Mouse (Mus musculus): ENCODE measurements around the gene Sccpdh. TPM values are rescaled to one million over a fixed set of nuclear protein-coding genes. Genes with fewer than 3 reads are reported as not detected.

Sccpdh gene
- polyA plus RNA-seq (2012; rRNA removed): 8.3 and 8.4 TPM in 2 replicates

DNA sequence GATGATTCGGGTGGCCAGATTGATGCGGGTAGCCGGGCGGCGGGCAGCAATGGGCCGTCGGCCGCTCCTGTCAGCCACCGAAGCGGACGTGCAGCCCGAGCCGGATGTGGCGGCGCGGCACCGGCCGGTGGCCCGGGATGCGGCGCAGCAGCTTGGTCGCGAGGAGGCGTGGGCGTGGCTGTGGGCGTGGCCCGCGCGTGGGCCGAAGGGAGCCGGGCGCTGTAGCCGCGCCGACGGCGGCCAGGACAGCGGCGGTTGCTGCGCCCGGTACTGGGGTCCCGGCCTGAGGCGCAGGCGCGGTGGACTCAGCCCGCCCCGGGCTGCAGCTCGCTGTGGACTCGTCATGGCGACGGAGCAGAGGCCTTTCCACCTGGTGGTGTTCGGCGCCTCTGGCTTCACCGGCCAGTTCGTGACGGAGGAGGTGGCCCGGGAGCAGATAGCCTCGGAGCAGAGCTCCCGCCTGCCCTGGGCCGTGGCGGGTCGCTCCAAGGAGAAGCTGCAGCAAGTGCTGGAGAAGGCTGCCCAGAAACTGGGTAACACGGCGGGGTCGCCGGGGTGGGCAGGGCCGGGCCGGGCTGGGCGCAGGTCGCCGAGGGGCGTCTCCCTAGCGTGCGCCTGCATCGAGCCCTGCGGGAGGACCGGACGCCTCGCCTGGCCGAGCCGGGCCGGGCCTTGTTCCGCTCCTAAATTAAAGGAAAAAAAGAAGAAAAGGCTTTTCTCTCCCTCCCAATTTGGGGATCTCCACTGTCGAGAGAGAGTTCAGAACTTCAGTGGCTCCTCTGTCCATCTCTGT, at the start of gene Sccpdh:
Gene Sccpdh (plus strand): TSS at position 198 of the 793 bp plus-strand sequence.
- 1% methylated on average over 84 of the region's 84 CpGs for WGBS
- peaks cover 6% of the 10 kb centered on the region; the same call in 1 of the 2 replicates for H3K4me1 ChIP-seq (ENCODE audit: control insufficient read depth, insufficient read depth, insufficient read length, low read length)
- TF ChIP-seq POLR2A (IDR thresholded peaks at IDR 0.05; ENCODE audit: low read depth, low read length) (peak; percentile 52; the same call in 1 of the 2 replicates), CTCF (IDR thresholded peaks at IDR 0.05; ENCODE audit: extremely low read depth, insufficient read length, insufficient replicate concordance, low read depth, low read length) (no peak)
- H3K27me3 ChIP-seq (ENCODE audit: control insufficient read depth, insufficient read depth, low read length): no peaks in the 10 kb centered on the region
- peak within 1 kb of the TSS; percentile 80 for H3K4me3 ChIP-seq (ENCODE audit: low read depth, low read length)
- peaks cover 3% of the 10 kb centered on the region; the same call in 1 of the 2 replicates for H3K36me3 ChIP-seq (ENCODE audit: control insufficient read depth, insufficient read depth, low read length)
- peak within 1 kb of the TSS; percentile 9; the same call in 1 of the 2 replicates for H3K27ac ChIP-seq (ENCODE audit: insufficient read depth, low read depth, low read length)

DNA sequence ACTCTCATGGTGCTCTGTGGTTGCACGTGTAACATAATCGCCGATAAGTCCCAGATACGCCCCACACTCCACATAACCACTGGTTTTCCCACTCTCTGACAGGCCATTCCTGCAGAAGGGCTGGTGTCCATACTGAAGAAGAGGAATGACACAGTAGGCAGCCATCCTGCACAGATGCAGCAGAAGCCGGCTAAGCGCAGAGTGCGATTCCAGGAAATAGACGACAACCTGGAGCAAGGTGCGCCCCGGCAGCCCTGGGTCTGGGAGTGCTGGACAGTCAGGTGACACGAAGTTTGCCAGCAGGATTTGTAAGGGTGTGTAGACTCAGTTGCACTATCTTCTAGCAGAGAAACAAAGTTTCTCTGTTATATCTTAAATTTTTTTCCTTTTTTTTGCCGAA, 45.3 kb upstream of the Sccpdh start:
- 88% methylated on average over 12 of the region's 12 CpGs for WGBS
- peaks cover 26% of the 10 kb centered on the region for H3K36me3 ChIP-seq (ENCODE audit: control insufficient read depth, insufficient read depth, low read length)
- no peak overlapping the region for H3K4me3 ChIP-seq (ENCODE audit: low read depth, low read length)
- no peak overlapping the region for H3K27ac ChIP-seq (ENCODE audit: insufficient read depth, low read depth, low read length)
- TF ChIP-seq POLR2A (IDR thresholded peaks at IDR 0.05; ENCODE audit: low read depth, low read length): no peak
- TF ChIP-seq CTCF (IDR thresholded peaks at IDR 0.05; ENCODE audit: extremely low read depth, insufficient read length, insufficient replicate concordance, low read depth, low read length): no peak
- H3K4me1 ChIP-seq (ENCODE audit: control insufficient read depth, insufficient read depth, insufficient read length, low read length): no peaks in the 10 kb centered on the region
- no peaks in the 10 kb centered on the region for H3K27me3 ChIP-seq (ENCODE audit: control insufficient read depth, insufficient read depth, low read length)

DNA sequence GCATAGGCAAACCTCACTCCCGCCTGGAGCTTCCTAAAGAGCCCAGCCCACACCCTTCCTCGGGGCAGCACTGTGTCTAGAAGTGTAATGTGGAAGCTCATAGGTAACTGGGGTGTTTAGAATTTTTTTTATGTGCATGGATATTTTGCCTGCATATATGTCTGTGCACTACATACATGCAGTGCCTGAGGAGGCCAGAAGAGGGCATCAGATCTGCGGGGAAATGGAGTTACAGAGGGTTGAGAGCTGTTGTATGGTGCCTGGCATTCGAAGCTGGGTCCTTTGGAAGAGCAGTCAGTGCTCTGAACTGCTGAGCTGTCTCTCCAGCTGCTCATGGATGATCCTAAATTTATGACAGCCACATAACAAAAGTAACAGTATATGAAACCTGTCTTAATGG, 44.4 kb upstream of the Sccpdh start:
- TF ChIP-seq CTCF (IDR thresholded peaks at IDR 0.05; ENCODE audit: extremely low read depth, insufficient read length, insufficient replicate concordance, low read depth, low read length): peak; percentile 62; the same call in 1 of the 2 replicates
- no peak for TF ChIP-seq POLR2A (IDR thresholded peaks at IDR 0.05; ENCODE audit: low read depth, low read length)
- Histone ChIP-seq H3K27ac (ENCODE audit: insufficient read depth, low read depth, low read length) (no peak overlapping the region), H3K27me3 (ENCODE audit: control insufficient read depth, insufficient read depth, low read length) (no peaks in the 10 kb centered on the region), H3K36me3 (ENCODE audit: control insufficient read depth, insufficient read depth, low read length) (peaks cover 22% of the 10 kb centered on the region), H3K4me1 (ENCODE audit: control insufficient read depth, insufficient read depth, insufficient read length, low read length) (peaks cover under 1% of the 10 kb centered on the region; the same call in 1 of the 2 replicates), H3K4me3 (ENCODE audit: low read depth, low read length) (no peak overlapping the region)
- 58% methylated on average over 4 of the region's 4 CpGs for WGBS

DNA sequence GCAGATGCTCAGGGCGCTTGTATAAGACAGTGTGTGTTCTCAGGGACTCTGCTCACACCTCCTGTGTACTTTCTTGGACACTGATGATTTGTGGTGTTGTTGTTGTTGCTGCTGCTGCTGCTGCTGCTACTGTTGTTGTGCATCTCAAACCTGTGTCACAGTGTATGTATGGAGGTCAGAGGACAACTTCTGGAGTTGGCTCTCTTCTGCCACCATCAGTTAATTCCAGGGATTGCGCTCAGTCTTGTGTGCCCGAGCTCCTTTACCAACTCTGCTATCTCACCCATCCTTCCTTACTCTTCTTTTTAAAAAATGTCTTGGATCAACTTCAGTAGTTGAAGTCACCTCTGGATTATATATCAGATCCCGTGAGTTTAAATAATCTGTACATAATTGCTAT, 43.7 kb upstream of the Sccpdh start:
- 69% methylated on average over 4 of the region's 4 CpGs for WGBS
- Histone ChIP-seq H3K27me3 (ENCODE audit: control insufficient read depth, insufficient read depth, low read length) (no peaks in the 10 kb centered on the region), H3K27ac (ENCODE audit: insufficient read depth, low read depth, low read length) (no peak overlapping the region), H3K4me3 (ENCODE audit: low read depth, low read length) (no peak overlapping the region), H3K4me1 (ENCODE audit: control insufficient read depth, insufficient read depth, insufficient read length, low read length) (peaks cover 2% of the 10 kb centered on the region; the same call in 1 of the 2 replicates), H3K36me3 (ENCODE audit: control insufficient read depth, insufficient read depth, low read length) (peaks cover 22% of the 10 kb centered on the region)
- TF ChIP-seq CTCF (IDR thresholded peaks at IDR 0.05; ENCODE audit: extremely low read depth, insufficient read length, insufficient replicate concordance, low read depth, low read length) (peak; percentile 50; the same call in 1 of the 2 replicates), POLR2A (IDR thresholded peaks at IDR 0.05; ENCODE audit: low read depth, low read length) (no peak)

DNA sequence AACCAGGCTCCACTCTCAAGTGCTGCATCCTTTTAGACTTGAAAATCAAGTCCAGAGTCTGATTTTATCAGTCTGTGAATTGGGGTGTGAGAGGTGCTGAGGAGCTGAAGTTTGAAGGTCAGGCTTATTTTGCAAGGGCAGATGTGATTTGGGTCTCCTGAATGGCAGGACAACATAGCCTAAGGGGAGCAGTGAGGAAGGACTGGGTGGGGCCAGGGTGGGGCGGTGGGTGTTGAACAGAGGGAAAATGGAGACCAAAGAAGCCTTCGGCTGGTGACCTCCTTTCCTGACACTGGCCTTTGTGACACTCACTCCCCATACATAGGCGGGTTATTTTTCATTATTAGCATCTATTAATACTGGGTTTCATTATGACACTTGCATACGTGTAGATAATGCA, 40.2 kb upstream of the Sccpdh start:
- TF ChIP-seq POLR2A (IDR thresholded peaks at IDR 0.05; ENCODE audit: low read depth, low read length): no peak
- no peak for TF ChIP-seq CTCF (IDR thresholded peaks at IDR 0.05; ENCODE audit: extremely low read depth, insufficient read length, insufficient replicate concordance, low read depth, low read length)
- peaks cover 16% of the 10 kb centered on the region for H3K36me3 ChIP-seq (ENCODE audit: control insufficient read depth, insufficient read depth, low read length)
- H3K27ac ChIP-seq (ENCODE audit: insufficient read depth, low read depth, low read length): no peak overlapping the region
- H3K27me3 ChIP-seq (ENCODE audit: control insufficient read depth, insufficient read depth, low read length): no peaks in the 10 kb centered on the region
- peaks cover 2% of the 10 kb centered on the region; the same call in 1 of the 2 replicates for H3K4me1 ChIP-seq (ENCODE audit: control insufficient read depth, insufficient read depth, insufficient read length, low read length)
- no peak overlapping the region for H3K4me3 ChIP-seq (ENCODE audit: low read depth, low read length)
- WGBS: 83% methylated on average over 4 of the region's 4 CpGs

DNA sequence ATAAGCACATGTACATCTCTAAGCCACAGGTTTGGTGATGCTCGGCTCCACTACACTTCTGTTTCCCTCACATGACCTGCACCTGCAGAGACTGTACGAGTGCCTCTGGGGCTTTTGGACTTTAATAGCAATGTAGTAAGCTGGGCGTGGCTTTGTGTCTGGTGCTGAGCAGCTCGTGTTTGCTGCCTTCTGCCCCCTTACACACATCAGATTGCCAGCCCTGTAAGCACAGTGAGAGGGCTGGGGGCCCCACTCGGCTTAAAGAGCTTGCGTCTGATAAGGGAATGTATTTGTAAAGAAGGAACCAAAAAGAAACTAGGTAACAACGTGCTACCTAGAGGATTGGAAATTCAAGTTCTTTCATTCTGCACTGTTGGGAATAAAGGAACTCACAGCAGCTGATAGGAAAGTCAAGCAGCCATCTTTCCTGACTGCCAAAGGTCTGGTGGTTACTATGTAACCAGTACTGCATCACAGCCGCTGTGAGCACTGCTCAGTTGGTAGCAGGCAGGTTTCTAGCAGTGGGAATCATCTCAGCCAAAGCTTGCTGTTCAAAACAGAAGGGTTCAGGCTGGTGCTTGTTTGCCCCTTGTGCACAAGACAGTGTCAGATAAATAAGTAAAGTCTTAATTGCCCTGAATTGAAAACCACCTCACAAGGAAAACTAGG, 39.4 kb upstream of the Sccpdh start:
- TF ChIP-seq POLR2A (IDR thresholded peaks at IDR 0.05; ENCODE audit: low read depth, low read length) (no peak), CTCF (IDR thresholded peaks at IDR 0.05; ENCODE audit: extremely low read depth, insufficient read length, insufficient replicate concordance, low read depth, low read length) (no peak)
- no peak overlapping the region for H3K27ac ChIP-seq (ENCODE audit: insufficient read depth, low read depth, low read length)
- H3K4me1 ChIP-seq (ENCODE audit: control insufficient read depth, insufficient read depth, insufficient read length, low read length): peaks cover 2% of the 10 kb centered on the region; the same call in 1 of the 2 replicates
- no peaks in the 10 kb centered on the region for H3K27me3 ChIP-seq (ENCODE audit: control insufficient read depth, insufficient read depth, low read length)
- H3K36me3 ChIP-seq (ENCODE audit: control insufficient read depth, insufficient read depth, low read length): peaks cover 16% of the 10 kb centered on the region
- WGBS: 24% methylated on average over 8 of the region's 8 CpGs
- no peak overlapping the region for H3K4me3 ChIP-seq (ENCODE audit: low read depth, low read length)

DNA sequence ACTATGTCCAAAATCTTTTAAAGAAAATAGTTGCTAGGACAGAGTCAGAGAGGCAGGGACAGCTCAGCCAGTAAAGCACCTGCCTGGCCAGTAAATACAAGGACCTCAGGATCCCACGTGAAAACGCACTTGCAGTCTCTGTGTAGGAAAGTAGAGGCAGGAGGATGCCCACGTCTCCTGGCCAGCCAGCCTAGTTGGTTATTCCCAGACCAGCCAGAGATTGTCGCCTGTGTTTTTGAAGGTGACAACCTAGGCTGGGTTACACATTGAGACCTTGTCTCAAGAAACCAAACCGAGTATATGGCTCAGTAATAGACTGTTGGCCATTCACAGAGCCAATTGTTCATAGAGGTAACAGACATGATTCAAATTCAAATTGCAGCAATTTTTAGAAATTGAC, 38.7 kb upstream of the Sccpdh start:
- WGBS: 78% methylated on average over 5 of the region's 5 CpGs
- Histone ChIP-seq H3K4me1 (ENCODE audit: control insufficient read depth, insufficient read depth, insufficient read length, low read length) (peaks cover 2% of the 10 kb centered on the region; the same call in 1 of the 2 replicates), H3K27me3 (ENCODE audit: control insufficient read depth, insufficient read depth, low read length) (no peaks in the 10 kb centered on the region), H3K4me3 (ENCODE audit: low read depth, low read length) (no peak overlapping the region), H3K27ac (ENCODE audit: insufficient read depth, low read depth, low read length) (no peak overlapping the region), H3K36me3 (ENCODE audit: control insufficient read depth, insufficient read depth, low read length) (peaks cover 16% of the 10 kb centered on the region)
- TF ChIP-seq POLR2A (IDR thresholded peaks at IDR 0.05; ENCODE audit: low read depth, low read length) (no peak), CTCF (IDR thresholded peaks at IDR 0.05; ENCODE audit: extremely low read depth, insufficient read length, insufficient replicate concordance, low read depth, low read length) (no peak)
